Mouse (Mus musculus) splenic B cell, adult 2 months (primary cell): ENCODE data around the gene Timm50.

Experiments
- DNase-seq: peaks from one replicate; pipeline ENCODE4 v3.0.0-alpha.2; 2011; ENCODE audit warnings: low read depth, low spot score
- H3K27me3 ChIP-seq: 2 replicates; pipeline ENCODE4 v1.6.1; 2012; ENCODE audit warnings: mild to moderate bottlenecking, low read length, moderate library complexity, mixed read lengths; ENCODE audit not compliant: control insufficient read depth, poor library complexity, insufficient read depth, severe bottlenecking
- H3K36me3 ChIP-seq: 2 replicates; pipeline ENCODE4 v1.6.1; 2012; ENCODE audit warnings: mild to moderate bottlenecking, low read length, moderate library complexity, mixed read lengths; ENCODE audit not compliant: control insufficient read depth, poor library complexity, insufficient read depth, severe bottlenecking

The Timm50 gene

GRCm38 (mm10) chr7:28341381-28341780, 29.5 kb upstream of the Timm50 start:
- no peaks in the 10 kb centered on the region for H3K36me3 ChIP-seq
- H3K27me3 ChIP-seq, result no peaks in the 10 kb centered on the region
- no peak for DNase-seq

GRCm38 (mm10) chr7:28339213-28339917, 27.5 kb upstream of the Timm50 start:
- Histone ChIP-seq H3K27me3 (no peaks in the 10 kb centered on the region), H3K36me3 (no peaks in the 10 kb centered on the region)
- peak; percentile 81 for DNase-seq

GRCm38 (mm10) chr7:28338108-28338998, 26.5 kb upstream of the Timm50 start, which contains the start of gene Supt5:
Supt5 (minus strand) TSS chr7:28338746.
- DNase-seq, result peak; percentile 99
- Histone ChIP-seq H3K27me3 (no peaks in the 10 kb centered on the region), H3K36me3 (no peaks in the 10 kb centered on the region)

- DNase-seq, result no peak
- H3K27me3 ChIP-seq, result no peaks in the 10 kb centered on the region
- H3K36me3 ChIP-seq, result peaks cover under 1% of the 10 kb centered on the region; the same call in 1 of the 2 replicates
Observed at GRCm38 (mm10) chr7:28335471-28335870, 23.6 kb upstream of the Timm50 start.

- no peak for DNase-seq
- Histone ChIP-seq H3K27me3 (no peaks in the 10 kb centered on the region), H3K36me3 (peaks cover 6% of the 10 kb centered on the region)
Observed at GRCm38 (mm10) chr7:28334534-28334933, 22.7 kb upstream of the Timm50 start.

- H3K27me3 ChIP-seq, result no peaks in the 10 kb centered on the region
- peaks cover 15% of the 10 kb centered on the region for H3K36me3 ChIP-seq
- DNase-seq, result no peak
Observed at GRCm38 (mm10) chr7:28328260-28328659, 16.4 kb upstream of the Timm50 start.

- H3K27me3 ChIP-seq, result no peaks in the 10 kb centered on the region
- peaks cover 16% of the 10 kb centered on the region for H3K36me3 ChIP-seq
- DNase-seq, result peak; percentile 35
Observed at GRCm38 (mm10) chr7:28326457-28326856, 14.6 kb upstream of the Timm50 start.

- no peaks in the 10 kb centered on the region for H3K27me3 ChIP-seq
- DNase-seq, result no peak
- peaks cover 18% of the 10 kb centered on the region for H3K36me3 ChIP-seq
Observed at GRCm38 (mm10) chr7:28325293-28325692, 13.4 kb upstream of the Timm50 start.

- H3K27me3 ChIP-seq, result no peaks in the 10 kb centered on the region
- DNase-seq, result no peak
- H3K36me3 ChIP-seq, result peaks cover 23% of the 10 kb centered on the region
Observed at GRCm38 (mm10) chr7:28321974-28322720, 10.3 kb upstream of the Timm50 start.

- peaks cover 27% of the 10 kb centered on the region for H3K36me3 ChIP-seq
- no peaks in the 10 kb centered on the region for H3K27me3 ChIP-seq
- no peak for DNase-seq
Observed at GRCm38 (mm10) chr7:28318714-28319113, 6.8 kb upstream of the Timm50 start.

GRCm38 (mm10) chr7:28318036-28318435, 6.2 kb upstream of the Timm50 start:
- H3K27me3 ChIP-seq, result no peaks in the 10 kb centered on the region
- DNase-seq, result no peak
- peaks cover 24% of the 10 kb centered on the region for H3K36me3 ChIP-seq

- peaks cover 7% of the 10 kb centered on the region; the same call in 1 of the 2 replicates for H3K36me3 ChIP-seq
- H3K27me3 ChIP-seq, result no peaks in the 10 kb centered on the region
- DNase-seq, result no peak
Observed at GRCm38 (mm10) chr7:28311151-28311925, 534 bp downstream of the Timm50 start.

GRCm38 (mm10) chr7:28309737-28310136, 2.1 kb downstream of the Timm50 start:
- Histone ChIP-seq H3K27me3 (no peaks in the 10 kb centered on the region), H3K36me3 (peaks cover 4% of the 10 kb centered on the region; the same call in 1 of the 2 replicates)
- DNase-seq, result no peak

- H3K36me3 ChIP-seq, result peaks cover 4% of the 10 kb centered on the region; the same call in 1 of the 2 replicates
- DNase-seq, result no peak
- H3K27me3 ChIP-seq, result no peaks in the 10 kb centered on the region; the same call in 1 of the 2 replicates
Observed at GRCm38 (mm10) chr7:28306216-28306615, 5.7 kb downstream of the Timm50 start.
